Mouse (Mus musculus) splenic B cell, adult 2 months (primary cell): ENCODE measurements around the gene Jhy.

Source experiments
- DNase-seq: peaks from one replicate; pipeline ENCODE4 v3.0.0-alpha.2; 2011; ENCODE audit warnings: low read depth, low spot score
- H3K27me3 ChIP-seq: 2 replicates; pipeline ENCODE4 v1.6.1; 2012; ENCODE audit warnings: mild to moderate bottlenecking, low read length, moderate library complexity, mixed read lengths; ENCODE audit not compliant: control insufficient read depth, poor library complexity, insufficient read depth, severe bottlenecking
- H3K36me3 ChIP-seq: 2 replicates; pipeline ENCODE4 v1.6.1; 2012; ENCODE audit warnings: mild to moderate bottlenecking, low read length, moderate library complexity, mixed read lengths; ENCODE audit not compliant: control insufficient read depth, poor library complexity, insufficient read depth, severe bottlenecking

Jhy gene

GRCm38 (mm10) chr9:40961401-40961800, 2.5 kb downstream of the Jhy start:
- no peaks in the 10 kb centered on the region for H3K27me3 ChIP-seq
- DNase-seq, result no peak
- H3K36me3 ChIP-seq, result no peaks in the 10 kb centered on the region

DNA sequence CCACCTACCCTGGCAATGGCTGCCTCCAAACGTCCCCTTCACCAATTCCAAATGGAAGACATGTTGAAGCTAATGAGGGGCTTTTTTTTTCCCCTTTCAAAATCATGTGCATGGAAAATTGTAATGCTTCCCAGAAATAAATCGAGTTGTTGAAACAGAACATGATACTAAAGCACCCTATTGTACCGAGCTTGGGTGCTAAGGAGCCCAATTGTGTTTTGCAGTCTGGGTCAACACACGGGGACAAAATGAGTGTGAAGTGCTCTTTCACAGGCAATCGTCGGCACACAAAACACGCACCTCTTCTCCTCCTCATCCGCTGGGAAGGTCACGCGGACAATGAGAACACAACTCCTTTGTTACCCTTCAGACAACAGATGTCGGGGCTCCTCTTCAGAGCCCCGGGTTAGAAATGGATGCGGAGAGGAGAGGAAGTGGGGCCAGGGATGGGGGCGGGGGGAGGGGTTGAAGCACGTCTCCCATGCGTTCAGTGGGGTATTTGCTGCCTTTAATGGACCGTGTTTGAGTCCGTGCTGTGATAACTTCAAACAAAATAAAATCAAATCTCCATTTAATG, 14.8 kb downstream of the Jhy start:
- DNase-seq, result no peak
- Histone ChIP-seq H3K36me3 (no peaks in the 10 kb centered on the region), H3K27me3 (no peaks in the 10 kb centered on the region)

DNA sequence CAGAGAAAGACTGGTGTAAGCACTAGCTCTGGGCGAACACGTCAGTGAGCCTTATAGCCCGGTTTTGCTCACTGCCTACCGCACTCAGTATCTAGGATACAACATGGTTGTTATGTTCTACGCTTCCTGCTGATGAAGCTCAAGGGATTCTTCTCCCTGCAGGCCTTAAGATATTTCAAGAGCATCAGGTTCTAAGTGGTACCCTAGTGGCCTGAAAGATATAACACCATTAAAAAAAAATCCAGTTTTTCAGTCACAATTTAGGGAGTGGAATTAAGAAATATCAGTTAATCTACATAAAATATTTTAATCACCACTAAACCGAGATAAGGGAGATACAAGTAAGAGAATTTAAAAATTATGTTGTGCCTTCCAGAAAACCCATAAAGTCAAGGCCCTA, 15.4 kb downstream of the Jhy start:
- Histone ChIP-seq H3K27me3 (no peaks in the 10 kb centered on the region), H3K36me3 (no peaks in the 10 kb centered on the region)
- DNase-seq, result no peak

GRCm38 (mm10) chr9:40947131-40947530, 16.8 kb downstream of the Jhy start:
- DNase-seq, result no peak
- Histone ChIP-seq H3K36me3 (no peaks in the 10 kb centered on the region), H3K27me3 (no peaks in the 10 kb centered on the region)

GRCm38 (mm10) chr9:40937425-40937824, 26.5 kb downstream of the Jhy start:
- DNase-seq, result no peak
- no peaks in the 10 kb centered on the region for H3K36me3 ChIP-seq
- no peaks in the 10 kb centered on the region for H3K27me3 ChIP-seq

DNA sequence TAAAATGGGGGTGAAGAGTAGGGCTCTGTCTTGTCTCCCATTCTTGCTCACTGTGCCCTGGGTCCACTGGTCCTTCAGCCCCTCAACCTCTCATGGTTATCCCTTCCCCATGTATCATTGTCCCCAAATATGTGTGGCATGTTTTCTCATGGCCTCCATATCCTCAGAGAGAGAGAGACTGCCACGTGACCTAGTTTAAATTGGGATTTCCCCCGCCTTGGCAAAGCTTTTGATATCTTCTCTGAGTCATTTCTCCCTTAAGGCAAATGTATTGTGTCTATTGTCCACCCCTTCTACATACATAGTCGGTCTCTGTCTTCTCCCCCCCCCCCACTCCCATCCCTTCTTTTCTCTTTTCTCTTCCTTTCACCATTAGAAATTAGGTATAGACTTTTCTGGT, 30.6 kb downstream of the Jhy start:
- no peak for DNase-seq
- Histone ChIP-seq H3K36me3 (no peaks in the 10 kb centered on the region), H3K27me3 (no peaks in the 10 kb centered on the region)

DNA sequence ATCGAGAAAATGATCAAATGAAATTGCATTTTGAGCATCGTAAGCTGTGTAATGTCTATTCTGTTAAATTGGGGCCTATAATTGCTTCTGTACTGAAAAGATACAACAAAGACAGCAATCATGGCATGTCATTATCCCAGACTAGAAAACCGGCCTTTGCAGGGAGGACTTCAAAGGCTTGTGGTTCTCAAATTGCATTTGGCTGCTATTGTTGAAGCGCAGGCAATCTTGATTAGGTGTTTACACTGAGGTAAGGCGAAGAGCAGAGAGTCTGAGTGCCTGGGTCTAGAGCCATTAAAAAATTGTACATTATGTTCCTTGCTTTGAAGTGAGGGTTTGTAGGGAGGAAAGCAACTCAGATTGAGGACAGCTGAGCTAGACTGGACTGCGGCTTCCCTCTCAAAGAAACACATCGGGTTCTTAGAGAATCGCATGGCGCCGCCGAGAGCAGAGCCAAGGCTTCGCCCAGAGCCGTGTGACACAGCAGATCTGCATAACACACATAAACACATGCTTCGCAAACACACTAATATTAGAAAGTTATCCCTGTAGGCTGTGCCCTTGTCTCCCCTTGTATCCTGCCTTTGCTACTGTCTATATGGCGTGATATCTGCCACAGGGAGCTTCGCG, 36.5 kb downstream of the Jhy start:
- no peaks in the 10 kb centered on the region for H3K27me3 ChIP-seq
- no peak for DNase-seq
- H3K36me3 ChIP-seq, result no peaks in the 10 kb centered on the region

GRCm38 (mm10) chr9:40917871-40918613, 45.9 kb downstream of the Jhy start:
- no peak for DNase-seq
- H3K36me3 ChIP-seq, result no peaks in the 10 kb centered on the region
- H3K27me3 ChIP-seq, result no peaks in the 10 kb centered on the region

DNA sequence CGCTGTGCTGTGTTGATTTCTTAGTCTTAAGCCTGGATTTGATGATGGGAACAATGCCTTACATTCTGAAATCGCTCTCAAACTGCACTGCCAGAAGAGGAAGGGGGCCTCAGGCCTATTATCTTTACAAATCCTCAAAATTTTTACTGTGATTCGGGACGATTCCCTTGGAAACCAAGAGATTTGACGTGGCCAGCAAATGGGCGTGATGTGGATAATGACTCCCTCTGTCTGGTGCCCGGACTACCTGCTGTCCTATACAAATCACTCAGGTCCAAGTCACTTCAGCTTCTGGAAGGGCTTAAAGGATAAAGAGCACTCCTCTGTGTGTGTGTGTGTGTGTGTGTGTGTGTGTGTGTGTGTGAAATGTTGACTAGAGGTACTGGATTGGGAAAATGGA, 55.0 kb downstream of the Jhy start:
- DNase-seq, result no peak
- no peaks in the 10 kb centered on the region for H3K36me3 ChIP-seq

DNA sequence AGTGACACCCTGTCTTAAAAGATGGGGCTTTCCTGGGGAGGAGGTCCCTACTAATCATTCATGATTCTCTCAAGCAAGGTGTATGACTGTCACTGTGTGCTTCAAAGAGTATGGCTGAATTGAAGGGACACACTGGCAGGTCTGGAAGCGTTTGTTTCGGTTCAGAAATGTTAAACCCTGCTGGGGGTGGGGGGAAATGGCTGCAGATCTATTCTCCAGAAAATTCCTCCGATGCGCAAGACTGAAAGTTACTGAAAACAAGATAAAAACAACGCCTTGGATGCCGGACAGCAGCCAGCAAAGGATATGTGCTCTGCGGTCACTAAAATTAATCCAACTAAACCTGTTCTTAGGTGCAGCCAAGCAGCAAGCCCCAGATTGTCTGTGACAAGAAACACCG, 55.5 kb downstream of the Jhy start:
- Histone ChIP-seq H3K27me3 (no peaks in the 10 kb centered on the region), H3K36me3 (no peaks in the 10 kb centered on the region)
- no peak for DNase-seq

More for the DNA sequence above, 55.0 kb downstream of the Jhy start:
- H3K27me3 ChIP-seq, result no peaks in the 10 kb centered on the region

- no peaks in the 10 kb centered on the region for H3K27me3 ChIP-seq
- no peak for DNase-seq
- no peaks in the 10 kb centered on the region for H3K36me3 ChIP-seq
Measured at GRCm38 (mm10) chr9:40907413-40907812, 56.5 kb downstream of the Jhy start.

DNA sequence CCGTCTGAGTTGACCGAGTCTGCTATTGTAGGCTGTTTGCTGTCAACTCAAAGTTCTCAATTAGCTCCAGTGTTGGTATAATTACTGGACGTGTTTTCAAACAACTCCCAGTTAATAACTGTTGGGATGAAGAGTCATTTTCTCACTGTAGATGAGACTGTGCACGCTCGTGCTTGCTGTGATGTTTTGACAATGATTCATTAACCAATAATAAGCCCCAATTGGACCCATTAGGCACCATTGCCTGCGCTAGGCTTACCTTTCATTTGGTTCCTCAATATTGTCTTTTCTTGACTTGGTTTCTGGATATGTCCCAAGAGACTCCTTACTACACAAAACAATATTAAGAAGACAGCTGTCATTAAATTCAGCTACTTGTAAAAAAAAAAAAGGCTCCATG, 71.5 kb downstream of the Jhy start:
- Histone ChIP-seq H3K27me3 (no peaks in the 10 kb centered on the region), H3K36me3 (no peaks in the 10 kb centered on the region)
- DNase-seq, result no peak

- no peak for DNase-seq
- Histone ChIP-seq H3K27me3 (no peaks in the 10 kb centered on the region), H3K36me3 (no peaks in the 10 kb centered on the region)
Measured at GRCm38 (mm10) chr9:40889389-40889788, 74.5 kb downstream of the Jhy start.

DNA sequence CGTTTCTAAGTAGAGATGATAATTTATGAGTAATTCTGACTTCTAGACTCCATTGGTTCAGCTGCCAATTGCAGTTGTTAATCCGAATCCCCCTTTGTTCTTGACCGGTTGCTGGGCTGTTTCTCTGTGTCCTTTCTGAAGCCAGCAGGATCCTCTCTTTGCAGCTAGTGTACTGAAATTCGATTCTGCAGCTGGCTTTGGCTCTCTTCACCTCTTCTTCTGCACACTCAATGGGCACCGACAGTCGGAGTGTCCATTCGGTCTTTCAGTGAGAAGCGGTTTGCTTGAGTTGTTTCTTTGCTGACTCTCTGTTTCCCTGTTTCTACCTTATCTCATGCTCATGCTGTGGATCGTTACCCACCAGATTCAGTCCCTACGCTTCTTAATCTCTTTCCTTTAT, 78.2 kb downstream of the Jhy start:
- no peaks in the 10 kb centered on the region for H3K27me3 ChIP-seq
- H3K36me3 ChIP-seq, result no peaks in the 10 kb centered on the region
- DNase-seq, result no peak

- Histone ChIP-seq H3K27me3 (no peaks in the 10 kb centered on the region; the same call in 1 of the 2 replicates), H3K36me3 (no peaks in the 10 kb centered on the region)
- DNase-seq, result no peak
Measured at GRCm38 (mm10) chr9:40878998-40879397, 84.9 kb downstream of the Jhy start.
